Mouse (Mus musculus): ENCODE measurements at regions not wholly inside any gene's neighbourhood (a gene's known extent, or its start where the extent isn't known, plus 50 kb on each side); places are given as distances from the start of the nearest gene placed in this dataset.
A peak's percentile ranks its signal among the peaks of the same experiment; 100 is the strongest.
"Not testable (repeated sequence)": the region's sequence is repeated elsewhere in the genome, so short reads cannot be mapped to it uniquely, and the experiment has no call there.

DNA sequence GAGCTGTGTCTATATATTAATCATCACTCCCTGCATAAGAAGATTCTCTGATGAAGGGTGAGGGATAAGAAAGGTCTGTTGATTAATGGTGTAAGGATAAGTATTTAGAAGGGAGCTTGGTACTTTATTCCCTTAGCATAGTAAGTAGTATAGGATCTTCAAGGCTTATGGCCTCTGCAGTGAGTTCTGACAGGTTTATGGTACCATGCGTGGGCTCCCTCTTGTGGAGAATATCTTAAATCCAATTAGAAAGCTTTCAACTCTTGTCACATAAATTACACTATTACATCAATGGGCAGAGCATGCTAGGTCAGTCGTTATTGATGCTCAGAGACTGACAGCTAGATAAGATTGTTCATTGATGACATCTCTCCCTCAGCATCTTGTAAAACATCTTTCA lies 112.7 kb upstream of the Grin3a start:
- 15% methylated on average over 2 of the region's 2 CpGs for WGBS (ENCODE audit: insufficient replicate concordance)
- Histone ChIP-seq H3K4me3 (ENCODE audit: low read depth, low read length) (no peak overlapping the region), H3K4me2 (ENCODE audit: low read depth, low read length) (no peak overlapping the region), H3K36me3 (ENCODE audit: control insufficient read depth, insufficient read depth) (no peaks in the 10 kb centered on the region), H3K4me1 (ENCODE audit: control insufficient read depth, low read depth, low read length) (no peaks in the 10 kb centered on the region), H3K27ac (ENCODE audit: low read length) (no peak overlapping the region), H3K9me3 (replicated peaks; ENCODE audit: control insufficient read depth, low read length) (no peaks in the 10 kb centered on the region), H3K27me3 (ENCODE audit: control insufficient read depth, insufficient read depth, low read depth, low read length) (no peaks in the 10 kb centered on the region), H3K9ac (ENCODE audit: low read depth, low read length) (no peak overlapping the region)
- ATAC-seq (ENCODE audit: low read depth), result no peak

GRCm38 (mm10) chr4:49956855-49957254 lies 111.3 kb upstream of the Grin3a start:
- WGBS (ENCODE audit: insufficient replicate concordance), result 22% methylated on average over 2 of the region's 2 CpGs

GRCm38 (mm10) chr4:49946306-49946705 lies 100.8 kb upstream of the Grin3a start:
- no peaks in the 10 kb centered on the region for H3K9me3 ChIP-seq (replicated peaks; ENCODE audit: control insufficient read depth, low read length)
- no peak for ATAC-seq (ENCODE audit: low read depth)
- H3K27me3 ChIP-seq (ENCODE audit: control insufficient read depth, insufficient read depth, low read depth, low read length), result no peaks in the 10 kb centered on the region
- no peaks in the 10 kb centered on the region for H3K36me3 ChIP-seq (ENCODE audit: control insufficient read depth, insufficient read depth)
- no peak overlapping the region for H3K4me3 ChIP-seq (ENCODE audit: low read depth, low read length)
- no peaks in the 10 kb centered on the region for H3K4me1 ChIP-seq (ENCODE audit: control insufficient read depth, low read depth, low read length)
- 65% methylated on average over 7 of the region's 7 CpGs for WGBS (ENCODE audit: insufficient replicate concordance)
- no peak overlapping the region for H3K27ac ChIP-seq (ENCODE audit: low read length)
- no peak overlapping the region for H3K4me2 ChIP-seq (ENCODE audit: low read depth, low read length)
- H3K9ac ChIP-seq (ENCODE audit: low read depth, low read length), result no peak overlapping the region

More at GRCm38 (mm10) chr4:49956855-49957254, 111.3 kb upstream of the Grin3a start:
- Histone ChIP-seq H3K4me1 (ENCODE audit: control insufficient read depth, low read depth, low read length) (no peaks in the 10 kb centered on the region), H3K9ac (ENCODE audit: low read depth, low read length) (no peak overlapping the region), H3K27ac (ENCODE audit: low read length) (no peak overlapping the region), H3K36me3 (ENCODE audit: control insufficient read depth, insufficient read depth) (no peaks in the 10 kb centered on the region), H3K27me3 (ENCODE audit: control insufficient read depth, insufficient read depth, low read depth, low read length) (no peaks in the 10 kb centered on the region), H3K4me2 (ENCODE audit: low read depth, low read length) (no peak overlapping the region), H3K9me3 (replicated peaks; ENCODE audit: control insufficient read depth, low read length) (no peaks in the 10 kb centered on the region), H3K4me3 (ENCODE audit: low read depth, low read length) (no peak overlapping the region)
- ATAC-seq (ENCODE audit: low read depth), result 0 out of 2 replicates have a peak, but pooled peaks have one; percentile 13

DNA sequence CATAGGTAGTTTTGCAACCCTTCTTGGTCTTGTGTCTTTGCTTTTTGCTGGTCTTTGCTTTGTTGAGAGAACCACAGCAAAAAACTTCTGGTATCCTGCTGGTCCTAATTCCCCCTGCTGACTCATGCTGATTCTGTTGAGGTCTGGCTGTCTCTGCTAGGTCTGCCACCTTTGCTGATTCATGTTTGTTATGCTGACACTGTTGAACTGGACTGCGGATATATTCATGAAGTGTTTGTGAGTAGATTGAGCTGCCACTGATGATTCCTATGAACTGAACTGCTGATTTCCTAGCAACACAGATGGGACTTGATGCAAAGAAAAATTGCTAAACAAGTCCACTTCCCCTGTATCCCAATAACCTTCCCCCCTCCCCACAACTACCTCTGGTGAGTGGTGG lies 91.9 kb upstream of the Grin3a start:
- Histone ChIP-seq H3K27me3 (ENCODE audit: control insufficient read depth, insufficient read depth, low read depth, low read length) (no peaks in the 10 kb centered on the region), H3K4me2 (ENCODE audit: low read depth, low read length) (no peak overlapping the region), H3K4me3 (ENCODE audit: low read depth, low read length) (no peak overlapping the region), H3K27ac (ENCODE audit: low read length) (no peak overlapping the region), H3K9ac (ENCODE audit: low read depth, low read length) (no peak overlapping the region), H3K36me3 (ENCODE audit: control insufficient read depth, insufficient read depth) (no peaks in the 10 kb centered on the region), H3K4me1 (ENCODE audit: control insufficient read depth, low read depth, low read length) (no peaks in the 10 kb centered on the region), H3K9me3 (replicated peaks; ENCODE audit: control insufficient read depth, low read length) (no peaks in the 10 kb centered on the region)
- 73% methylated on average over 1 of the region's 1 CpGs for WGBS (ENCODE audit: insufficient replicate concordance)
- ATAC-seq (ENCODE audit: low read depth), result no peak

- not testable (repeated sequence) for H3K27me3 ChIP-seq (ENCODE audit: control insufficient read depth, insufficient read depth, low read depth, low read length); H3K27ac ChIP-seq (ENCODE audit: low read length); H3K4me1 ChIP-seq (ENCODE audit: control insufficient read depth, low read depth, low read length); H3K36me3 ChIP-seq (ENCODE audit: control insufficient read depth, insufficient read depth); H3K9ac ChIP-seq (ENCODE audit: low read depth, low read length); H3K9me3 ChIP-seq (replicated peaks; ENCODE audit: control insufficient read depth, low read length); H3K4me3 ChIP-seq (ENCODE audit: low read depth, low read length); ATAC-seq (ENCODE audit: low read depth); H3K4me2 ChIP-seq (ENCODE audit: low read depth, low read length)
Observed at GRCm38 (mm10) chr4:49929636-49930035, 84.1 kb upstream of the Grin3a start.

GRCm38 (mm10) chr4:49927045-49927444 lies 81.5 kb upstream of the Grin3a start:
- H3K27ac ChIP-seq (ENCODE audit: low read length), result no peak overlapping the region
- H3K27me3 ChIP-seq (ENCODE audit: control insufficient read depth, insufficient read depth, low read depth, low read length), result no peaks in the 10 kb centered on the region
- no peaks in the 10 kb centered on the region for H3K9me3 ChIP-seq (replicated peaks; ENCODE audit: control insufficient read depth, low read length)
- H3K4me3 ChIP-seq (ENCODE audit: low read depth, low read length), result no peak overlapping the region
- ATAC-seq (ENCODE audit: low read depth), result no peak
- no peaks in the 10 kb centered on the region for H3K4me1 ChIP-seq (ENCODE audit: control insufficient read depth, low read depth, low read length)
- H3K4me2 ChIP-seq (ENCODE audit: low read depth, low read length), result no peak overlapping the region
- WGBS (ENCODE audit: insufficient replicate concordance), result 62% methylated on average over 1 of the region's 1 CpGs
- no peaks in the 10 kb centered on the region for H3K36me3 ChIP-seq (ENCODE audit: control insufficient read depth, insufficient read depth)
- H3K9ac ChIP-seq (ENCODE audit: low read depth, low read length), result no peak overlapping the region

DNA sequence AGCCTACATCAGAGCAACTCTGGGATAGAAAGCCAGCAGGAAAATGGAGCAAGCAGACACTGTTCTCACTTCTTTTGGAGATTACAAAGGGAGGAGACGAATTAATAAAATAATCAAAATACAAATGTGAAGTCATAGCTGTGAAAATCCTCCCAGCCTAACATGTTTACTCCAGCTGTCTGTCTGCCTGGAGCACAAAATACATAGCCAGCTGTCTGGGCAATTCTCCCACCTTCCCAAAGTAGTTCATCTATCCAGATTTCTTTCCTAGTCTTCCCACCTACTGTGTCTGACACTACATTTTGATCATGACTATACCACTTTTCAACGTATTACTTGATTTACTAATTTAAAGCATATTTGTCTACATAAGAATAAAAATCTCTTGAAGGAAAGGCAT lies 68.7 kb upstream of the Grin3a start:
- Histone ChIP-seq H3K9ac (ENCODE audit: low read depth, low read length) (no peak overlapping the region), H3K4me1 (ENCODE audit: control insufficient read depth, low read depth, low read length) (no peaks in the 10 kb centered on the region), H3K9me3 (replicated peaks; ENCODE audit: control insufficient read depth, low read length) (no peaks in the 10 kb centered on the region), H3K4me2 (ENCODE audit: low read depth, low read length) (no peak overlapping the region), H3K27ac (ENCODE audit: low read length) (no peak overlapping the region), H3K4me3 (ENCODE audit: low read depth, low read length) (no peak overlapping the region), H3K36me3 (ENCODE audit: control insufficient read depth, insufficient read depth) (no peaks in the 10 kb centered on the region), H3K27me3 (ENCODE audit: control insufficient read depth, insufficient read depth, low read depth, low read length) (no peaks in the 10 kb centered on the region)
- no peak for ATAC-seq (ENCODE audit: low read depth)
- 67% methylated on average over 2 of the region's 2 CpGs for WGBS (ENCODE audit: insufficient replicate concordance)

- Histone ChIP-seq H3K4me2 (ENCODE audit: low read depth, low read length) (no peak overlapping the region), H3K9ac (ENCODE audit: low read depth, low read length) (no peak overlapping the region), H3K4me3 (ENCODE audit: low read depth, low read length) (no peak overlapping the region), H3K27me3 (ENCODE audit: control insufficient read depth, insufficient read depth, low read depth, low read length) (no peaks in the 10 kb centered on the region), H3K27ac (ENCODE audit: low read length) (no peak overlapping the region), H3K9me3 (replicated peaks; ENCODE audit: control insufficient read depth, low read length) (no peaks in the 10 kb centered on the region), H3K36me3 (ENCODE audit: control insufficient read depth, insufficient read depth) (no peaks in the 10 kb centered on the region), H3K4me1 (ENCODE audit: control insufficient read depth, low read depth, low read length) (no peaks in the 10 kb centered on the region)
- no peak for ATAC-seq (ENCODE audit: low read depth)
- WGBS (ENCODE audit: insufficient replicate concordance), result 53% methylated on average over 2 of the region's 2 CpGs
Observed at GRCm38 (mm10) chr4:49913636-49914035, 68.1 kb upstream of the Grin3a start.
